Mouse (Mus musculus) lung, postnatal 0 days (tissue): ENCODE data around the gene Macc1. TPM values are rescaled to one million over a fixed set of nuclear protein-coding genes. Genes with fewer than 3 reads are reported as not detected.

Source experiments
- ATAC-seq: fragments of 200-750 bp; cut with Nextera tagmentation; 2 replicates; pipeline ENCODE4 v1.8.0; 2017; ENCODE audit warnings: moderate library complexity
- DNase-seq: peaks from one replicate; pipeline ENCODE4 v3.0.0-alpha.2; 2016; ENCODE audit warnings: low spot score
- H3K27ac ChIP-seq: fragments of 300-500 bp; sonication (generic); 2 replicates; pipeline ENCODE4 v1.5.1; 2014; ENCODE audit warnings: antibody characterized with exemption, mild to moderate bottlenecking, low read length, mixed read lengths
- H3K27me3 ChIP-seq: fragments of 300-500 bp; sonication (generic); replicated peaks from 2 replicates; pipeline ENCODE4 v1.6.1; 2014; ENCODE audit warnings: low read length, mixed read lengths; ENCODE audit not compliant: insufficient read depth
- H3K36me3 ChIP-seq: fragments of 300-500 bp; sonication (generic); 2 replicates; pipeline ENCODE4 v1.6.1; 2014; ENCODE audit warnings: low read length, mixed read lengths; ENCODE audit not compliant: insufficient read depth
- H3K4me1 ChIP-seq: fragments of 300-500 bp; sonication (generic); 2 replicates; pipeline ENCODE4 v1.6.1; 2014; ENCODE audit warnings: antibody characterized with exemption, low read depth, low read length, mixed read lengths; ENCODE audit not compliant: insufficient read depth
- H3K4me2 ChIP-seq: fragments of 300-500 bp; sonication (generic); replicated peaks from 2 replicates; pipeline ENCODE4 v1.6.1; 2014; ENCODE audit warnings: low read depth, mild to moderate bottlenecking, low read length, moderate library complexity, mixed read lengths
- H3K4me3 ChIP-seq: fragments of 300-500 bp; sonication (generic); 2 replicates; pipeline ENCODE4 v1.5.1; 2014; ENCODE audit warnings: low read depth, low read length
- H3K9ac ChIP-seq: fragments of 300-500 bp; sonication (generic); replicated peaks from 2 replicates; pipeline ENCODE4 v1.6.1; 2014; ENCODE audit warnings: low read depth, mild to moderate bottlenecking
- H3K9me3 ChIP-seq: fragments of 300-500 bp; sonication (generic); 2 replicates; pipeline ENCODE4 v1.6.1; 2016; ENCODE audit warnings: low read length, mixed read lengths
- CTCF ChIP-seq: IDR thresholded peaks from 2 replicates; pipeline ENCODE4 v1.5.1; 2016; ENCODE audit warnings: antibody characterized with exemption, mild to moderate bottlenecking
- EP300 ChIP-seq: IDR thresholded peaks from 2 replicates; pipeline ENCODE4 v1.6.1; 2016; ENCODE audit warnings: antibody characterized with exemption, mild to moderate bottlenecking, control low read depth
- WGBS: fragments of 180-500 bp; shearing (Covaris S2); extraction: QIAGEN DNeasy Blood & Tissue Kit; methylation state at CpG from one replicate; pipeline ENCODE4 v1.1.7; 2014; 5-methylcytosine and 5-hydroxymethylcytosine counted together
- polyA plus RNA-seq: library from polyadenylated mRNA; unstranded; fragments of >200 nt; fragmentation: Nextera tagmentation; extraction: Ambion mirVana; gene quantifications from 2 replicates; pipeline ENCODE4 v1.2.1, GENCODE M21; 2015

Gene Macc1
- 1.0 and 1.6 TPM in 2 replicates for polyA plus RNA-seq

DNA sequence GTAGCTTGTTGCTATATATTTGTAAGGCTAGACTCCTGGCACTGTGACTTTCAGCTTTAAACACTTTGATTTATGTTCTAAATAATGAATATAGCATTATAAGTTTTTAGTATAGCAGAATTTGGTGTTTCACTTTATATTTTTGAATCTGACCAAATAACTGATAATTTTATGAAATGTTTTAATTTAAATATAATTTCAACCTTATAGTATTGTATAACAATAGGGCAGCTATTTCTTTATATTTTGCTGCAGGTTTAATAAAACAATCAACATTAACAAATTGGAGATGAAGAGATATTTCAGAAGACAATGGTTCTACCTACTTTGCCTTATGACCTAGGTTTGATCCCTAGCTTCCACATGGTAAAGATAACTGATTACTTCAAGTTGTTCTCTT, at the start of gene Macc1:
Gene Macc1 (plus strand): TSS at position 301 of the 400 bp plus-strand sequence.
- H3K27me3 ChIP-seq: no peaks in the 10 kb centered on the region
- no peak for TF ChIP-seq EP300
- TF ChIP-seq CTCF: no peak
- ATAC-seq: no peak

DNA sequence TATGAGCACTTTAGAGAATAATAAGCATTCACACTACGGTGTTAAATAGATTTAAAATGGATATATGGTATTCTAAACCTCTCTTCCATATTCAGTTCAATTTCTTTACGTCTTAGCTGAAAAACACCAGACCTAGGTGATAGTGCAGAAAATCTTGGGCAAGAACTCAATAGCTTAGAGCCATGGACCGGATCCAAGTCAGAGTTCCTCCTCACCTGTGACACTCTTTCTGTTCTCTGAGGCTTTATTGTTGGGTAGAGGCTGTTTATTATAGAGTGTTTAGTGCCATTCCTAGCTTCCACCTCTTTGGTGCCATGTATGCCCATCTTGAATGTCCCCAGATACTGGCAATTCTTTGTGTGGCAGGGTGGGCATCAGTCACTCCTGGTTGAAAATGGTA, 49.6 kb upstream of the Macc1 start:
- no peaks in the 10 kb centered on the region for H3K4me1 ChIP-seq
- no peaks in the 10 kb centered on the region for H3K9me3 ChIP-seq
- no peak overlapping the region for H3K27ac ChIP-seq
- no peak overlapping the region for H3K4me2 ChIP-seq
- no peak for TF ChIP-seq CTCF
- no peak for TF ChIP-seq EP300
- no peak for DNase-seq
- 86% methylated on average over 3 of the region's 3 CpGs for WGBS
- no peaks in the 10 kb centered on the region for H3K27me3 ChIP-seq
- ATAC-seq: no peak
- H3K36me3 ChIP-seq: no peaks in the 10 kb centered on the region
- H3K4me3 ChIP-seq: no peak overlapping the region
- H3K9ac ChIP-seq: no peak overlapping the region

More for the DNA sequence above, at the start of gene Macc1:
- no peaks in the 10 kb centered on the region for H3K36me3 ChIP-seq
- no peaks in the 10 kb centered on the region for H3K4me1 ChIP-seq
- H3K27ac ChIP-seq: no peak within 1 kb of the TSS
- H3K4me3 ChIP-seq: no peak within 1 kb of the TSS
- DNase-seq: no peak
- H3K9ac ChIP-seq: no peak within 1 kb of the TSS
- H3K4me2 ChIP-seq: no peak within 1 kb of the TSS
- H3K9me3 ChIP-seq: no peaks in the 10 kb centered on the region

DNA sequence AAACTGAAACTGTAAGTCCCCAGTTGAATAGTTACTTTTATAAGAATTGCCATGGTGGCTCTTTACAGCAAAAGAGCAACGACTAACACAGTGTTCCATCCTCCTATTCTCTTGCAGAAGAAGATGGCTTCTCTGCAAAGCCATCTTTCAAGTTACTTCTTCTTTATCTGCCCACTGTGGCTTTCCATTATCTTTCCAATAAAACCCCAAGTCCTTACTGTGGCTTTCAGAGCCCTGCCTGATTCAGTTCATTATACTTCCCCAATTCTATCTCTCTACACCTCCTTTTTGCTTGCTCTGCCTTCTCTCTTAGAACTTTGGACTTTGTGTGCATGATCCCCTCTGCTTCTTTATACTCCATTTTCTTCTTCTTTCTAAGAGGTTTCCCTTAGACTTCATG, 45.3 kb upstream of the Macc1 start:
- H3K36me3 ChIP-seq: no peaks in the 10 kb centered on the region
- H3K27ac ChIP-seq: no peak overlapping the region
- DNase-seq: no peak
- no peak for ATAC-seq
- no peak for TF ChIP-seq CTCF
- TF ChIP-seq EP300: no peak
- no peak overlapping the region for H3K4me3 ChIP-seq
- WGBS: 54% methylated on average over 1 of the region's 1 CpGs
- no peaks in the 10 kb centered on the region for H3K27me3 ChIP-seq
- H3K4me1 ChIP-seq: no peaks in the 10 kb centered on the region
- no peak overlapping the region for H3K9ac ChIP-seq
- no peak overlapping the region for H3K4me2 ChIP-seq
- no peaks in the 10 kb centered on the region for H3K9me3 ChIP-seq

DNA sequence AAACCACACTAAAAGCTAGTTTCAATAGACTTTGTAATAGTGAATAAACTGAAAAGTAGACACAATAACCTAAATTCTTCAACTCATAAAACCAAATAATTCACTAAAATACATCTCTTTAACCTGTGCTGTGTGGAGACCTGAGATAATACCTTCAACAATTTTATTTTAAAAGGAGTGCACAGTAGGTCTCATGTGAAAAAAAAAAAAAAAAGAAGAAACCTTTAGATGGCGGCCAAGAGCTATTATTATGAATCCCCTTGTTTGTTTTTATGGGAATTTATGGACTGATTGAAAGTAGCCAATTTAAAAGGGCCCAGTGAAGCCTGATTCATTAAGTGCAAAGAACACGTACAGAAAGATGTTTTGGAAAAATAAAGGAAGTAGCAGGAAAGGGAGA, 44.0 kb upstream of the Macc1 start:
- Histone ChIP-seq H3K4me1 (no peaks in the 10 kb centered on the region), H3K27me3 (no peaks in the 10 kb centered on the region), H3K9ac (no peak overlapping the region), H3K27ac (no peak overlapping the region), H3K4me2 (no peak overlapping the region), H3K4me3 (no peak overlapping the region), H3K36me3 (no peaks in the 10 kb centered on the region), H3K9me3 (no peaks in the 10 kb centered on the region)
- ATAC-seq: no peak
- no peak for DNase-seq
- WGBS: 62% methylated on average over 2 of the region's 2 CpGs
- no peak for TF ChIP-seq CTCF
- TF ChIP-seq EP300: no peak

DNA sequence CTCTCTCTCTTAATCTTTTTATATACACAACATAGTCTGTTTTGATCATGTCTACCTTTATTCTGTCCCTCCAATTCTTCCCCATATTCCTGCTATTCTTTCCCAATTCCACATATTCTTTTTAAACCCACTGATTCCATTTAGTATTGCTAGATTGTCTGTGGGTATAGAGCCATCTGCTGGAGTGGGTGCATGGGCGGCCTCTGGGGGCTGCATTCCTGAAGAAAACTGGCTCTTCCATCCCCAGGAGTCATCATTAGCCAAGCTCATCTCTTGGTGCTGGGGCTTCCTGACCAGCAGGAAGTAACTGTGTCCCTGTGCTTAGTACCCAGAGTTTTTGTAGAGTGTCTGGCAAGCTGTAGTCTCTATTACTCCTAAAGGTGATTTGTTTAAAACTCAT, 42.1 kb upstream of the Macc1 start:
- no peak overlapping the region for H3K27ac ChIP-seq
- H3K4me3 ChIP-seq: no peak overlapping the region
- no peak for DNase-seq
- no peak for ATAC-seq
- no peaks in the 10 kb centered on the region for H3K36me3 ChIP-seq
- no peaks in the 10 kb centered on the region for H3K27me3 ChIP-seq
- no peaks in the 10 kb centered on the region for H3K4me1 ChIP-seq
- H3K4me2 ChIP-seq: no peak overlapping the region
- 89% methylated on average over 1 of the region's 1 CpGs for WGBS
- no peak overlapping the region for H3K9ac ChIP-seq
- TF ChIP-seq EP300 (no peak), CTCF (no peak)
- no peaks in the 10 kb centered on the region for H3K9me3 ChIP-seq

DNA sequence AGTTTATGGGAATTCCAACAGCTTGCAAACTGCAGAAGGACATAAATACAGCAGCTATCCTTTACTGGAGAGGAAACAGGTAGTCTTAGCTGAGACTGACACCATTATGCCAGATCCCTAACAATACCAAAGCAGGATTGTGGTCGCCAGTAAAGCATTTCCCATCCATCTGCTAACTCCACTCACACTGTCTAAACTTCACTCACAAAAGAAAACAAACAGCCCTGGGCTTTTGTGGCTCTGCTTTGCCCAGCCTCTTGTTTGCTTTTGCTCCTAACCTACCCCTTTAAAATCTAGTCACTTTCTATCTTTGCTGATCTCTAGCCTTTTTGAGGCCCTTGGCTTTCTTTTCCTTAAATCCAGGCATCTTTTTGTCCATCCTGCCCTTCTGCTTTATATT, 40.5 kb upstream of the Macc1 start:
- WGBS: 8% methylated on average over 1 of the region's 1 CpGs

DNA sequence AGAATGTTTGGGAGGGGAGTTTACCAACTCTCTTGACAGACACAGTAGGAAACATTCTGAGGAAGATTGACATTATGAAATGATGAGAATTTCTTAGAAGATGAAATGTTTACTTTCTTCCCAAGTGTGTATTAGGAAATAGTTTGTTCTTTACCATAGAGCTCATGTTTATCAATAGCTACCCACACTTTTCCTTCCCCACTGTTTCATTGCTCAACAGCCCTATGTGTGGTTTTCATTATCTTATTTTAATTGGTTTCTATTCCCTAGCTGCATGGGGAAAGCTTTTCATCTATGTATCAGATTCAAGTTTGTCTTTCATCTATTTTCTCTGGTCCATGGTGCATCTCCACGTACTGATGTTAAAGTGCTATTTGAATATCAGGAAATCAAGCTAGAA, 37.8 kb upstream of the Macc1 start:
- H3K9me3 ChIP-seq: no peaks in the 10 kb centered on the region
- no peak overlapping the region for H3K4me2 ChIP-seq
- ATAC-seq: no peak
- no peak for DNase-seq
- TF ChIP-seq CTCF: no peak
- no peak for TF ChIP-seq EP300
- no peak overlapping the region for H3K9ac ChIP-seq
- WGBS: 76% methylated on average over 1 of the region's 1 CpGs
- H3K27me3 ChIP-seq: no peaks in the 10 kb centered on the region
- H3K27ac ChIP-seq: no peak overlapping the region
- no peaks in the 10 kb centered on the region for H3K4me1 ChIP-seq
- H3K36me3 ChIP-seq: no peaks in the 10 kb centered on the region
- H3K4me3 ChIP-seq: no peak overlapping the region

More for the DNA sequence above, 40.5 kb upstream of the Macc1 start:
- Histone ChIP-seq H3K27ac (no peak overlapping the region), H3K9me3 (no peaks in the 10 kb centered on the region), H3K4me1 (no peaks in the 10 kb centered on the region), H3K4me3 (no peak overlapping the region), H3K9ac (no peak overlapping the region), H3K36me3 (no peaks in the 10 kb centered on the region), H3K4me2 (no peak overlapping the region), H3K27me3 (no peaks in the 10 kb centered on the region)
- ATAC-seq: no peak
- TF ChIP-seq EP300: no peak
- no peak for TF ChIP-seq CTCF
- no peak for DNase-seq
